10 mouse cellular contexts compared by ENCODE assay signal in the genomic region with DNA sequence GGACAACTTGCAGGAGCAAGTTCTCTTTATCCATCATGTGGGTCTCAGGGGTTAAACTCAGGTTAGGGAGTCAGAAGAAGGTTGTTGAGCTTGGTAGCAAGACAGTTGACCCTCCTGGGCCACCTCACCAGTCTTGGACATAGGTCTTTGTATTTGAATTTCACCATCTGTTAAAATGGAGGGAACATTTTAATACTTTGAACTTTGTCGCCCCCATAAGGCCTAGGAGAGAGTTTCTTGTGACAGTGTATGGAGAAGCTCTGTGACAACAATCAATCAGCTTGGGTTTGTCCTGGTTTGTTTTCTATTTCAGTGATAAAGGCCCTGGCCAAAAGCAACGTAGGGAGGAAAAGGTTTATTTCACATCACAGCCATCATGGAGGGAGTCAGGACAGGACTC. TPM values are rescaled to one million over a fixed set of nuclear protein-coding genes. Genes with fewer than 3 reads are reported as not detected.
DNase-seq lines count a peak whose midpoint lies in the region; ATAC-seq and TF ChIP-seq lines count a peak whose summit lies in the region.
"Had no signal": no experiment of that assay in that cellular context is flagged by ENCODE, and none has a peak within 500 bp of the region (broad histone marks: within the 10 kb centered on the region; RNA-seq: fewer than 3 reads in every experiment).

No protein-coding gene starts in this region.

- no peaks in the 10 kb centered on the region for H3K36me3 ChIP-seq in intestine, postnatal 0 days (ENCODE audit: control insufficient read depth, insufficient read depth)
- H3K36me3 ChIP-seq in intestine, embryonic 15.5 days, result no peaks in the 10 kb centered on the region
- H3K36me3 ChIP-seq in E14TG2a.4 (ENCODE audit: insufficient read depth, low read length), result no peaks in the 10 kb centered on the region
- no peaks in the 10 kb centered on the region for H3K36me3 ChIP-seq in midbrain, embryonic 16.5 days (ENCODE audit: control insufficient read depth, insufficient read depth, low read length)

- no peak overlapping the region for H3K4me3 ChIP-seq in intestine, postnatal 0 days (ENCODE audit: low read depth, low read length)
- no peak overlapping the region for H3K4me3 ChIP-seq in intestine, embryonic 15.5 days (replicated peaks)
- no peak overlapping the region for H3K4me3 ChIP-seq in E14TG2a.4 (replicated peaks; ENCODE audit: low read length)
- H3K4me3 ChIP-seq in lung, adult 2 months (replicated peaks; ENCODE audit: extremely low read depth, low read depth, low read length), result no peak overlapping the region
- no peak overlapping the region for H3K4me3 ChIP-seq in midbrain, embryonic 16.5 days (ENCODE audit: low read depth, low read length)

- peak; percentile 61 to 63 for DNase-seq in B cell, adult 2 months
- peak; percentile 25 for DNase-seq in lung, adult 2 months
- DNase-seq in adrenal gland, adult 18-20 months (ENCODE audit: low spot score in 2 of 2), result no peak
- DNase-seq in right cerebral cortex, postnatal 14 days, result no peak

- ATAC-seq in intestine, postnatal 0 days, result no peak
- ATAC-seq in intestine, embryonic 15.5 days, result no peak
- no peak for ATAC-seq in midbrain, embryonic 16.5 days

- H3K4me2 ChIP-seq in intestine, postnatal 0 days (replicated peaks; ENCODE audit: low read depth), result no peak overlapping the region
- H3K4me2 ChIP-seq in intestine, embryonic 15.5 days (replicated peaks), result no peak overlapping the region
- H3K4me2 ChIP-seq in midbrain, embryonic 16.5 days (ENCODE audit: low read length), result no peak overlapping the region

- WGBS in intestine, postnatal 0 days, result 25% methylated on average over 2 of the region's 2 CpGs
- 26% methylated on average over 2 of the region's 2 CpGs for WGBS in intestine, embryonic 15.5 days
- 16% methylated on average over 2 of the region's 2 CpGs for WGBS in lung, adult 2 months
- WGBS in midbrain, embryonic 16.5 days, result 36% methylated on average over 2 of the region's 2 CpGs

- no peak overlapping the region for H3K9ac ChIP-seq in intestine, postnatal 0 days (ENCODE audit: low read depth, low read length)
- no peak overlapping the region for H3K9ac ChIP-seq in intestine, embryonic 15.5 days
- no peak overlapping the region for H3K9ac ChIP-seq in midbrain, embryonic 16.5 days (ENCODE audit: low read depth, low read length)

- no peak overlapping the region for H3K27ac ChIP-seq in intestine, postnatal 0 days (ENCODE audit: low read depth, low read length)
- H3K27ac ChIP-seq in intestine, embryonic 15.5 days, result no peak overlapping the region
- no peak overlapping the region for H3K27ac ChIP-seq in midbrain, embryonic 16.5 days (ENCODE audit: low read length)

- TF ChIP-seq POLR2A in lung, adult 2 months (IDR thresholded peaks at IDR 0.05; ENCODE audit: borderline replicate concordance, extremely low read depth, low read depth, low read length), result no peak

- peak; percentile 64 for TF ChIP-seq CTCF in intestine, postnatal 0 days (IDR thresholded peaks at IDR 0.05; ENCODE audit: low read depth)
- TF ChIP-seq CTCF in E14TG2a.4 (conservative IDR thresholded peaks at IDR 0.05; ENCODE audit: low read length), result 0 out of 2 replicates have a peak, but pooled peaks have one; percentile 7
- no peak for TF ChIP-seq CTCF in lung, adult 2 months (IDR thresholded peaks at IDR 0.05; ENCODE audit: insufficient read depth, low read length)

- H3K9me3 ChIP-seq in intestine, postnatal 0 days (ENCODE audit: control insufficient read depth), result no peaks in the 10 kb centered on the region
- H3K9me3 ChIP-seq in intestine, embryonic 15.5 days, result no peaks in the 10 kb centered on the region
- no peaks in the 10 kb centered on the region for H3K9me3 ChIP-seq in E14TG2a.4 (ENCODE audit: low read length)
- no peaks in the 10 kb centered on the region for H3K9me3 ChIP-seq in midbrain, embryonic 16.5 days (replicated peaks; ENCODE audit: control insufficient read depth, low read length, poor library complexity, severe bottlenecking)

- no peaks in the 10 kb centered on the region for H3K4me1 ChIP-seq in intestine, postnatal 0 days (replicated peaks; ENCODE audit: control insufficient read depth, insufficient read depth, low read length)
- H3K4me1 ChIP-seq in intestine, embryonic 15.5 days (replicated peaks), result peaks cover 9% of the 10 kb centered on the region; the same call in 1 of the 2 replicates
- H3K4me1 ChIP-seq in E14TG2a.4 (replicated peaks; ENCODE audit: low read depth, low read length), result peaks cover 22% of the 10 kb centered on the region
- H3K4me1 ChIP-seq in lung, adult 2 months (ENCODE audit: control insufficient read depth, insufficient read depth, low read length), result no peaks in the 10 kb centered on the region
- peaks cover 10% of the 10 kb centered on the region for H3K4me1 ChIP-seq in midbrain, embryonic 16.5 days (ENCODE audit: control insufficient read depth, insufficient read depth, low read length)

- H3K27me3 ChIP-seq in intestine, postnatal 0 days (replicated peaks; ENCODE audit: control insufficient read depth, insufficient read depth, low read length), result peaks cover 7% of the 10 kb centered on the region; the same call in 1 of the 2 replicates
- peaks cover 4% of the 10 kb centered on the region; the same call in 1 of the 2 replicates for H3K27me3 ChIP-seq in intestine, embryonic 15.5 days (replicated peaks)
- H3K27me3 ChIP-seq in E14TG2a.4 (ENCODE audit: insufficient read depth, low read length), result peaks cover 14% of the 10 kb centered on the region
- no peaks in the 10 kb centered on the region for H3K27me3 ChIP-seq in midbrain, embryonic 16.5 days (ENCODE audit: control insufficient read depth, insufficient read depth, low read depth, low read length)

RNA-seq across cellular contexts. Expression of gene Zfp580, which starts 4.0 kb away (rescaled TPM):
- 15.8 and 16.9 TPM in 2 replicates for polyA plus RNA-seq in intestine, postnatal 0 days (2015; fragmentation: Nextera tagmentation; extraction: Ambion mirVana)
- 22.2 and 25.0 TPM in 2 replicates for polyA plus RNA-seq in intestine, embryonic 15.5 days (2015; fragmentation: Nextera tagmentation; extraction: Ambion mirVana)
- polyA plus RNA-seq in lung, adult 2 months (2012; rRNA removed), result 36.0 and 37.9 TPM in 2 replicates
- total RNA-seq in adrenal gland, adult 18-20 months (2021), result 1 to 10 TPM; 5.1 to 5.7 TPM
- 101 and 117 TPM in 2 replicates for polyA plus RNA-seq in midbrain, embryonic 16.5 days (2015; fragmentation: Nextera tagmentation; extraction: Ambion mirVana)

RNA-seq across cellular contexts. Expression of gene Zfp784, which starts 9.1 kb away (rescaled TPM):
- polyA plus RNA-seq in intestine, postnatal 0 days (2015; fragmentation: Nextera tagmentation; extraction: Ambion mirVana), result 6.4 and 6.5 TPM in 2 replicates
- 6.0 and 6.5 TPM in 2 replicates for polyA plus RNA-seq in intestine, embryonic 15.5 days (2015; fragmentation: Nextera tagmentation; extraction: Ambion mirVana)
- 5.2 and 6.9 TPM in 2 replicates for polyA plus RNA-seq in lung, adult 2 months (2012; rRNA removed)
- 1 to 10 TPM; 3.4 to 4.1 TPM for total RNA-seq in adrenal gland, adult 18-20 months (2021)
- 10.5 and 10.8 TPM in 2 replicates for polyA plus RNA-seq in midbrain, embryonic 16.5 days (2015; fragmentation: Nextera tagmentation; extraction: Ambion mirVana)

RNA-seq across cellular contexts. Expression of gene 4632433K11Rik, which starts 13.4 kb away (rescaled TPM):
- polyA plus RNA-seq in intestine, postnatal 0 days (2015; fragmentation: Nextera tagmentation; extraction: Ambion mirVana), result not detected in 2 replicates
- not detected in 2 replicates for polyA plus RNA-seq in intestine, embryonic 15.5 days (2015; fragmentation: Nextera tagmentation; extraction: Ambion mirVana)
- polyA plus RNA-seq in lung, adult 2 months (2012; rRNA removed), result not detected in 2 replicates
- total RNA-seq in adrenal gland, adult 18-20 months (2021), result not detected
- polyA plus RNA-seq in midbrain, embryonic 16.5 days (2015; fragmentation: Nextera tagmentation; extraction: Ambion mirVana), result not detected in 2 replicates
- total RNA-seq: heart, postnatal 14 days had no signal
- polyA plus RNA-seq: lung, embryonic 16.5 days had no signal

RNA-seq across cellular contexts. Expression of gene U2af2, which starts 14.6 kb away (rescaled TPM):
- polyA plus RNA-seq in intestine, postnatal 0 days (2015; fragmentation: Nextera tagmentation; extraction: Ambion mirVana), result 48.3 and 51.4 TPM in 2 replicates
- polyA plus RNA-seq in intestine, embryonic 15.5 days (2015; fragmentation: Nextera tagmentation; extraction: Ambion mirVana), result 126 and 130 TPM in 2 replicates
- polyA plus RNA-seq in lung, adult 2 months (2012; rRNA removed), result 145 and 189 TPM in 2 replicates
- total RNA-seq in adrenal gland, adult 18-20 months (2021), result 100 to 1,000 TPM; 145 to 156 TPM
- polyA plus RNA-seq in midbrain, embryonic 16.5 days (2015; fragmentation: Nextera tagmentation; extraction: Ambion mirVana), result 96.7 and 103 TPM in 2 replicates

RNA-seq across cellular contexts. Expression of gene Ccdc106, which starts 27.0 kb away (rescaled TPM):
- 8.3 and 8.8 TPM in 2 replicates for polyA plus RNA-seq in intestine, postnatal 0 days (2015; fragmentation: Nextera tagmentation; extraction: Ambion mirVana)
- polyA plus RNA-seq in intestine, embryonic 15.5 days (2015; fragmentation: Nextera tagmentation; extraction: Ambion mirVana), result 13.4 TPM in 2 replicates
- 0.90 and 0.97 TPM in 2 replicates for polyA plus RNA-seq in lung, adult 2 months (2012; rRNA removed)
- 1 to 10 TPM; 1.5 to 2.6 TPM for total RNA-seq in adrenal gland, adult 18-20 months (2021)
- polyA plus RNA-seq in midbrain, embryonic 16.5 days (2015; fragmentation: Nextera tagmentation; extraction: Ambion mirVana), result 70.0 and 73.1 TPM in 2 replicates

Comparison
In these comparisons a context has a peak if more than half of its experiments do, and no peak if none do; other contexts are left out.
1. DNase-seq: peak in B cell, adult 2 months (2 of 2) and lung, adult 2 months (single experiment); none in adrenal gland, adult 18-20 months (0 of 2) and right cerebral cortex, postnatal 14 days (single experiment).